Mouse (Mus musculus): ENCODE measurements around the gene AU022252.
"Not testable (repeated sequence)": the region's sequence is repeated elsewhere in the genome, so short reads cannot be mapped to it uniquely, and the experiment has no call there.

AU022252 gene

GRCm38 (mm10) chr4:119232410-119233255, at the start of gene AU022252, which contains the start of gene P3h1:
TSS of gene AU022252 (minus strand) at chr4:119232712.
TSS of gene P3h1 (plus strand) at chr4:119232915.
- DNase-seq, result peak; percentile 99

- DNase-seq, result not testable (repeated sequence)
These were observed 46.3 kb upstream of the AU022252 start for GRCm38 (mm10) chr4:119278784-119279183.

GRCm38 (mm10) chr4:119275726-119276125, 43.2 kb upstream of the AU022252 start:
- no peak for DNase-seq

- no peak for DNase-seq
These were observed 42.7 kb upstream of the AU022252 start for GRCm38 (mm10) chr4:119275226-119275625.

- DNase-seq, result no peak
These were observed 42.1 kb upstream of the AU022252 start for GRCm38 (mm10) chr4:119274627-119275026.

- no peak for DNase-seq
These were observed 34.1 kb upstream of the AU022252 start for GRCm38 (mm10) chr4:119266606-119267005.

- DNase-seq, result no peak
These were observed 30.9 kb upstream of the AU022252 start for GRCm38 (mm10) chr4:119263459-119263858.

GRCm38 (mm10) chr4:119262483-119262882, 30.0 kb upstream of the AU022252 start:
- no peak for DNase-seq

GRCm38 (mm10) chr4:119261087-119261713, 28.7 kb upstream of the AU022252 start:
- DNase-seq, result no peak

GRCm38 (mm10) chr4:119259344-119260254, 27.1 kb upstream of the AU022252 start:
- DNase-seq, result peak in 1 of 2 experiments; percentile 34

GRCm38 (mm10) chr4:119257083-119257482, 24.6 kb upstream of the AU022252 start:
- no peak for DNase-seq

- DNase-seq, result peak; percentile 48 to 59
These were observed 22.8 kb upstream of the AU022252 start, which contains the start of gene Cldn19 for GRCm38 (mm10) chr4:119255351-119255750. TSS of gene Cldn19 (plus strand) at chr4:119255414.

- DNase-seq, result peak; percentile 65 to 79
These were observed 21.6 kb upstream of the AU022252 start for GRCm38 (mm10) chr4:119254012-119254618.

- DNase-seq, result no peak
These were observed 19.7 kb upstream of the AU022252 start for GRCm38 (mm10) chr4:119252025-119252808.

GRCm38 (mm10) chr4:119248407-119248965, 16.0 kb upstream of the AU022252 start:
- DNase-seq, result peak; percentile 60 to 69

- DNase-seq, result peak; percentile 65 to 75
These were observed 15.1 kb upstream of the AU022252 start for GRCm38 (mm10) chr4:119247462-119248235.

- DNase-seq, result no peak
These were observed 14.2 kb upstream of the AU022252 start for GRCm38 (mm10) chr4:119246688-119247225.

- no peak for DNase-seq
These were observed 13.4 kb upstream of the AU022252 start for GRCm38 (mm10) chr4:119245961-119246360.

GRCm38 (mm10) chr4:119245556-119245955, 13.0 kb upstream of the AU022252 start:
- DNase-seq, result peak; percentile 68 to 69

All from cerebellum, postnatal 10 days (tissue).